Mouse (Mus musculus): Measurements from ENCODE around the gene Mgll. TPM values are rescaled to one million over a fixed set of nuclear protein-coding genes. Genes with fewer than 3 reads are reported as not detected.

The Mgll gene
- polyA plus RNA-seq, 1 experiment from 2014 or later: 55.0 TPM

DNA sequence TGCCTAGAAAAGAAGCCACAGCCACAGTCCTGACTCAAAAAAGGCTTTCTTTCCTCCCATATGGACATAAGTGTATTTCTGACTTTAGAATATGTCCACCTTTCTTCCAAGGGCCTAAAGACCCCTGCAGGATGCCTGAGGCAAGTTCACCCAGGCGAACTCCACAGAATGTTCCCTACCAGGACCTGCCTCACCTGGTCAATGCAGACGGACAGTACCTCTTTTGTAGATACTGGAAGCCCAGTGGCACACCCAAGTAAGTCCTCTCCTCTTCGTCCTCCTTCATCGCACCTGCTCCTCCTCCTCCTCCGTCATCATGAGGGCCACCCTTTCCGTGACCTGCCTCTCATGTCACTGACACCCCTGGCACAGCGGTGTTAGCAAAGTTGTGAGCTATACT, 1.4 kb downstream of the Mgll start:
- no peak for ATAC-seq
- 60% methylated on average over 7 of the region's 7 CpGs for WGBS
- H3K4me2 ChIP-seq (ENCODE audit: low read length): peak overlapping the region; percentile 96
- H3K36me3 ChIP-seq (ENCODE audit: control insufficient read depth, insufficient read depth, low read length): no peaks in the 10 kb centered on the region
- no peak overlapping the region for H3K27ac ChIP-seq (ENCODE audit: low read length)
- H3K9ac ChIP-seq (ENCODE audit: low read depth, low read length): peak overlapping the region; percentile 12; the same call in 1 of the 2 replicates
- peak overlapping the region; percentile 13 for H3K4me3 ChIP-seq (ENCODE audit: low read depth, low read length)
- no peaks in the 10 kb centered on the region; the same call in 1 of the 2 replicates for H3K4me1 ChIP-seq (ENCODE audit: control insufficient read depth, insufficient read depth, low read length)
- H3K27me3 ChIP-seq (ENCODE audit: control insufficient read depth, insufficient read depth, low read depth, low read length): peaks cover 9% of the 10 kb centered on the region
- H3K9me3 ChIP-seq (replicated peaks; ENCODE audit: control insufficient read depth, low read length, poor library complexity, severe bottlenecking): no peaks in the 10 kb centered on the region

DNA sequence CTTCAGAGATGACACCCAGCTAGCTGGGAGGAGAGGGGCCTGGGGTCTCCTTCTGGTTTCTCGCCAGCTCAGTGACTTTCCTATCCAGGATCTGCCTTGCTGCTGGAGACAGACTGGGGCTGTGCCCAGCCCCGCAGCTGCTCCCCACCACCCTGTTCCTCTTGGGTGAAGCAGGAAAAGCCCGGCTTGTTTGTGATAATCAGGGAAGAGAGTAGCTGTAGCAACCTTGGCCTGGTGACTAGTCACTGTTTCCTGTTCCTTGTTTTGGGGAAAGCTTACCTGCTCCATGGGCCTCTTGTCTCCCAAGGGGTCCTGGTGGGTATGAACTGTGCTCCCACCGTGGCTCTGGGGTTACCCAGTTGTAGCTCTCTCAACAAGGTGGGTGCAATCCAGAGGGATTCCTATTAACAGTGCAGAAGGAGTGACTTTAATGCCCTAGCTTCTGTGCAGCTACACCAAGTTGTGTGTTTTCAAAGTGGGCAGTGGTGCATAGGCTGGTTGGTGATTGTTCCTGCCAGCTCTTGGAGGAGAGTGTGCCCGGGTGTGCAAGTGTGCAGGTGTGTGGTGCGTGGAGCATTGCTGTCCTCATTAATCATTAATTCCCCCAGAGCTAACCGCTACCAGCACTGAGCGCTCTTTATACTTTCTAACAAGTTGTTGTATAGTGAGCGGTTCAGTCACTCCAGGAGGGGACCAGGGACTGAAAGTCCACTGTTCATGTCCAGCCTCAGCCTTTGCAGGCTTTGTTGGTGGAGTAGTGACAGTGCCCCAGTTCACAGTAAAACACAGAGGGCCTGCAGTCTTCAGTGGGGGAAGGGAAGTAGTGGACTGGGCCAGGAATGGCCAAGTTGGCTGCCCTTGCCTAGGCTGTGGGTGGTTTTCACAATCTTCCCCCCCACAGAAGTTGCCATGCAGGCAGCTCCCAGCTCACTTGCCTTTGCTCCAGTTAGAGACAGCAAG, 2.3 kb downstream of the Mgll start:
- ATAC-seq: no peak
- peak overlapping the region; percentile 36 for H3K4me2 ChIP-seq (ENCODE audit: low read length)
- H3K9ac ChIP-seq (ENCODE audit: low read depth, low read length): no peak overlapping the region
- H3K27ac ChIP-seq (ENCODE audit: low read length): no peak overlapping the region
- peaks cover 9% of the 10 kb centered on the region for H3K27me3 ChIP-seq (ENCODE audit: control insufficient read depth, insufficient read depth, low read depth, low read length)
- no peaks in the 10 kb centered on the region; the same call in 1 of the 2 replicates for H3K4me1 ChIP-seq (ENCODE audit: control insufficient read depth, insufficient read depth, low read length)
- 62% methylated on average over 9 of the region's 9 CpGs for WGBS
- H3K4me3 ChIP-seq (ENCODE audit: low read depth, low read length): no peak overlapping the region
- H3K9me3 ChIP-seq (replicated peaks; ENCODE audit: control insufficient read depth, low read length, poor library complexity, severe bottlenecking): no peaks in the 10 kb centered on the region
- H3K36me3 ChIP-seq (ENCODE audit: control insufficient read depth, insufficient read depth, low read length): no peaks in the 10 kb centered on the region

DNA sequence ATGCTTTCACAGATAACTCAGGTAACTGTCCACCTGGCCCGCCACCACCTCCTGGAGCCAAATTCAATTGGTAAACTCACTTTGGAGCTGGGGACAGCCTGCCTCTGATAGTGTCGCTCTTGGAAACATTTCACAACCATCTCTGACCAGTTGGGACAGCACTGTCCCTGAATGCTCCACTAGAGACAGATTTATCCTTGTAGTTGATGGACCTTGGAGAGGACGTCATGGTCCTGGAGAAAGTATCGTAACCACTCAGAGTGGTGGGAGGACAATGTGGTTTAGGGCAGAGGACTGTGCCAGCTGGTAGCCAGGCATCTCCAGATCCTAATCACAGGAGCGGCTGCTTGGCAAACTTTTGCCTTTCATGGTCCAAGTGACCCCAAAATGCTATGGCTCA, 3.3 kb downstream of the Mgll start:
- peaks cover 9% of the 10 kb centered on the region for H3K27me3 ChIP-seq (ENCODE audit: control insufficient read depth, insufficient read depth, low read depth, low read length)
- ATAC-seq: no peak
- H3K36me3 ChIP-seq (ENCODE audit: control insufficient read depth, insufficient read depth, low read length): no peaks in the 10 kb centered on the region
- no peaks in the 10 kb centered on the region for H3K9me3 ChIP-seq (replicated peaks; ENCODE audit: control insufficient read depth, low read length, poor library complexity, severe bottlenecking)
- H3K4me1 ChIP-seq (ENCODE audit: control insufficient read depth, insufficient read depth, low read length): no peaks in the 10 kb centered on the region; the same call in 1 of the 2 replicates
- no peak overlapping the region for H3K9ac ChIP-seq (ENCODE audit: low read depth, low read length)
- H3K27ac ChIP-seq (ENCODE audit: low read length): no peak overlapping the region
- H3K4me3 ChIP-seq (ENCODE audit: low read depth, low read length): no peak overlapping the region
- H3K4me2 ChIP-seq (ENCODE audit: low read length): no peak overlapping the region
- 88% methylated on average over 5 of the region's 5 CpGs for WGBS

DNA sequence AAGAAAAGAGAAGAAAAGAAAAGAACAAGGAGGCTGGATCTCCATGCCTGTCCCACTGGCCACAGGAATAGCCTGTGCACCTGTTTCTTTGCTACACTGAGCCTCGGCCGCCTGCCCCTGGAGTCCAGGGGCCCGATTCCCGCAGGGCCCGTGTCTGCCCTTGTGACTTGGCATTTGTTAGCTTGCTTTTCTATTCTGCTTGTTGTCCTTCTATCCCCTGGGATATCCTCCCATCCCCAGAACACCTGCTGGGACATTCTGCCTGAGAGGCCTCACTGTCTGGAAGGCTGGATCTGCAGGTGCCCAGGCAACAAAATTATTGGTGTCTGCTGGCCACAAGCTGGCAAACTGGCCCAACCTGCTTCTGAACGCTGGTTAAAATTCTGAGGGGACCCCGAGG, 3.8 kb downstream of the Mgll start:
- H3K27me3 ChIP-seq (ENCODE audit: control insufficient read depth, insufficient read depth, low read depth, low read length): peaks cover 9% of the 10 kb centered on the region
- no peak overlapping the region for H3K27ac ChIP-seq (ENCODE audit: low read length)
- 50% methylated on average over 7 of the region's 7 CpGs for WGBS
- H3K9me3 ChIP-seq (replicated peaks; ENCODE audit: control insufficient read depth, low read length, poor library complexity, severe bottlenecking): no peaks in the 10 kb centered on the region
- H3K9ac ChIP-seq (ENCODE audit: low read depth, low read length): no peak overlapping the region
- H3K4me2 ChIP-seq (ENCODE audit: low read length): no peak overlapping the region
- H3K4me1 ChIP-seq (ENCODE audit: control insufficient read depth, insufficient read depth, low read length): peaks cover 1% of the 10 kb centered on the region; the same call in 1 of the 2 replicates
- H3K4me3 ChIP-seq (ENCODE audit: low read depth, low read length): no peak overlapping the region
- ATAC-seq: no peak
- no peaks in the 10 kb centered on the region for H3K36me3 ChIP-seq (ENCODE audit: control insufficient read depth, insufficient read depth, low read length)

DNA sequence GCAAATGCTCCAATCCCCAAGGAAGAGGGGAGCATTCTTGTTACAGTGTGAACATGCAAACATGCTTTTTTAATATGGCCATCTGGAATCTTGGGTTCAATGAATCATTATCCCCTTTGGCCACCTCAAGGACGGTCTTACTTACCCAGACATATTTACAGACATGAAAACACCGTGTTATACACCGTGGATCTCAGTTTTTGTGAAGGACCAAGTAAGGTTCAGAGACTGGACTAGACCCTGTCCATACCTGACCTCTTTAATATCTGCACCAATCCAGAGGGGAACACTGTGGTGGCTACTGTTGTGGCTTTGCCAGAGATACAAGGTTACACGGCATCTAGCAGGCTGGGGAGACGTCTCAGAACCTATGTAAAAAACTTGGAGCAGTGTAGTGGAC, 4.3 kb downstream of the Mgll start:
- peaks cover 6% of the 10 kb centered on the region; the same call in 1 of the 2 replicates for H3K4me1 ChIP-seq (ENCODE audit: control insufficient read depth, insufficient read depth, low read length)
- no peak overlapping the region for H3K27ac ChIP-seq (ENCODE audit: low read length)
- H3K9ac ChIP-seq (ENCODE audit: low read depth, low read length): no peak overlapping the region
- no peaks in the 10 kb centered on the region for H3K36me3 ChIP-seq (ENCODE audit: control insufficient read depth, insufficient read depth, low read length)
- peaks cover 9% of the 10 kb centered on the region for H3K27me3 ChIP-seq (ENCODE audit: control insufficient read depth, insufficient read depth, low read depth, low read length)
- H3K9me3 ChIP-seq (replicated peaks; ENCODE audit: control insufficient read depth, low read length, poor library complexity, severe bottlenecking): no peaks in the 10 kb centered on the region
- 91% methylated on average over 5 of the region's 5 CpGs for WGBS
- no peak overlapping the region for H3K4me3 ChIP-seq (ENCODE audit: low read depth, low read length)
- ATAC-seq: no peak
- H3K4me2 ChIP-seq (ENCODE audit: low read length): no peak overlapping the region

DNA sequence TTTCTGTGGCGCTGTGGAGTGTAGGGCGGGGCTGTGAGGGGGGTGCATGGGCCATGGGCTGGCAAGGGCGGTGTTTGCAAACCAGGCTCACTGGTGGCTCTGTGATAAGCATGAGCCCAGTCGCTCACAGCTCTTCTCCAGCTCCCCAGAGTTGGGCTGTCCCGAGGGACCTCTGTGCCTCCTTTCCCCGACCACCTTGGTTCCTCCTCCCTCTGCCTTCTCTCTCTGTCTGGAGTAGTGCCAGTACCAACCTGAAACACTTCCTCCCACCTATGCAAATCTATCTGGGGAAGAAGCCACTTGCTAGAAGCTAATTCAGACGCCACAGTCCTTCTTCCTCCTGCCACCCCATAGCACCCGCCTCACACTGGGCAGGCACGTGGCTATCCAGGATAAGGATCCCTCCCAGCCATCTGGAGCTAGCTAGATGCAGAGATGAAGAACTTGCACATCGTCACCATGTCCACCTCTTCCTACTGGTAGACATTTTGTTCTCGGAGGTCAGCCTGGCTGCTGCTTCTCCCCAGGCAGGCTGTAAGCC, 7.1 kb downstream of the Mgll start:
- Histone ChIP-seq H3K27ac (ENCODE audit: low read length) (no peak overlapping the region), H3K4me2 (ENCODE audit: low read length) (no peak overlapping the region), H3K4me1 (ENCODE audit: control insufficient read depth, insufficient read depth, low read length) (peaks cover 6% of the 10 kb centered on the region; the same call in 1 of the 2 replicates), H3K9me3 (replicated peaks; ENCODE audit: control insufficient read depth, low read length, poor library complexity, severe bottlenecking) (no peaks in the 10 kb centered on the region), H3K36me3 (ENCODE audit: control insufficient read depth, insufficient read depth, low read length) (no peaks in the 10 kb centered on the region), H3K9ac (ENCODE audit: low read depth, low read length) (no peak overlapping the region), H3K27me3 (ENCODE audit: control insufficient read depth, insufficient read depth, low read depth, low read length) (peaks cover 3% of the 10 kb centered on the region; the same call in 1 of the 2 replicates), H3K4me3 (ENCODE audit: low read depth, low read length) (no peak overlapping the region)
- ATAC-seq: no peak
- 81% methylated on average over 11 of the region's 11 CpGs for WGBS

DNA sequence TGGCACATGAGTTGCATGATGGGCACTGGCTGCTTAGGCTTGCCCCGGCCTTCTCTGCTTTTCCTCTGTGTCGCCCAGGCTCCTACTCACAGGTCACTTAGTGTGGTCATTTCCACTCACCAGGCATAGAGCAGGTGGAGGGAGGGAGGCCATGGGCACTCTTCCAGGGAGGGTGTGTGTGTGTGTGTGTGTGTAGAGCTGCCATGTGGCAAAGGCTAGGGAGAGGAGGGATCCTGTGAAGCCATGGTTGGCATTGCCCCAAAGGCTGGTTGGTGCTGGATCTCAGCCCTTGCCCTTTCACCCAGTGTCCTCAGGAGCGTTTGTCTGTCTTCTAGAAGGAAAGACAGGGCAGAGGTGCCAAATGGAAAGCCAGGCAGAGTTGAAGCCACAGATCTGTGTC, 7.8 kb downstream of the Mgll start:
- H3K36me3 ChIP-seq (ENCODE audit: control insufficient read depth, insufficient read depth, low read length): no peaks in the 10 kb centered on the region
- no peak overlapping the region for H3K27ac ChIP-seq (ENCODE audit: low read length)
- WGBS: 83% methylated on average over 3 of the region's 3 CpGs

DNA sequence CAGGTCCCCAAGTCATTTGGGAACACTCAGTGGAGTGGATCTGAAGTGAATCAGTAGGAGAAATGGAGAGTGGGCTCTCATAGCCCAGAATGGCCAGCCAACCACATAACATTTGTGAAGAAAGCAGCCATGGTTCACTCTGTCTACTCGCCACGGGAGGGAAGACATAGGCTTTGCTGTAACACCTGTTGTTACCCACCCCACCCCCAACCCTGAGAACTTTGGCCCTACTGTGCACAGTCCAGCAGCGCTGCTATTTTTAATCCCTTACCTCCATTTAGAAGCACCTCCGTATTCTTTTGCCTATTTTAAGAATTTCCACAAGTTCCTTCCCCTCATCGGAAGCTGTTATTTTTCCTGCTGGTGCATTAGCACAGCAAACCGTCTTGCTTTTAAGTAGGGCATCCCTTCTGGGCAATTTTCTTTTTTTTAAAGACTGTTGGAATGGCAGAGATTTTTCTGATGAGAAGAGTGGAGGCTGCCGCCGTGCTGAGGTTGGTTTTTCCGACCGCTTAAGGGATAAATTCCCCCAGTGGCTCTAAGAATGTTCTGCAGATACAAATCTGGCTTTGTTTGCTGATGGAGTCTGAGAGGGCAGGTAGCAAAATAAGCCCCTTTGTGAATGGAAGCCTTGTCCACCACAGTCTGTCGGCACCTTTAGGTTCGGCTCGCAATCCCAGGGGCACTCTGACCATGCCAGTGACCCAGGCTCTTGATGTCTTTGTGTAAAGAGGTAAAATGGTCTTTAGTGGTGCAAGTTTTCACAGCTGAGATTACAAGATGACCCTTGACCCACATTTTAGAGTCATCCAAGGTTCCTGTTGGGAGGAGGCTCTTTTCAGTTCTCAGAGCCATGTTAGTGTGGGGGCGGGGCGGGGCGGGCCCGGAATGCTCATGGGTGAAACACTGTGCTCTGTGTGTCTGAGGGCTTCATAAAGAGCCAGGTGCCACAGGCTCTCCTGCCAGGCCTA, 8.7 kb downstream of the Mgll start:
- Histone ChIP-seq H3K9ac (ENCODE audit: low read depth, low read length) (peak overlapping the region; percentile 33; the same call in 1 of the 2 replicates), H3K27me3 (ENCODE audit: control insufficient read depth, insufficient read depth, low read depth, low read length) (0 out of 2 replicates have a peak, but pooled peaks cover 3% of the 10 kb centered on the region), H3K4me2 (ENCODE audit: low read length) (0 out of 2 replicates have a peak overlapping the region, but pooled peaks have one; percentile 6), H3K4me1 (ENCODE audit: control insufficient read depth, insufficient read depth, low read length) (peaks cover 6% of the 10 kb centered on the region; the same call in 1 of the 2 replicates), H3K9me3 (replicated peaks; ENCODE audit: control insufficient read depth, low read length, poor library complexity, severe bottlenecking) (no peaks in the 10 kb centered on the region), H3K36me3 (ENCODE audit: control insufficient read depth, insufficient read depth, low read length) (no peaks in the 10 kb centered on the region), H3K27ac (ENCODE audit: low read length) (0 out of 2 replicates have a peak overlapping the region, but pooled peaks have one; percentile 54), H3K4me3 (ENCODE audit: low read depth, low read length) (no peak overlapping the region)
- WGBS: 43% methylated on average over 17 of the region's 17 CpGs
- ATAC-seq: no peak

More for the DNA sequence above, 7.8 kb downstream of the Mgll start:
- peaks cover 6% of the 10 kb centered on the region; the same call in 1 of the 2 replicates for H3K4me1 ChIP-seq (ENCODE audit: control insufficient read depth, insufficient read depth, low read length)
- ATAC-seq: no peak
- no peak overlapping the region for H3K4me3 ChIP-seq (ENCODE audit: low read depth, low read length)
- H3K9me3 ChIP-seq (replicated peaks; ENCODE audit: control insufficient read depth, low read length, poor library complexity, severe bottlenecking): no peaks in the 10 kb centered on the region
- no peak overlapping the region for H3K4me2 ChIP-seq (ENCODE audit: low read length)
- H3K9ac ChIP-seq (ENCODE audit: low read depth, low read length): no peak overlapping the region
- 0 out of 2 replicates have a peak, but pooled peaks cover 3% of the 10 kb centered on the region for H3K27me3 ChIP-seq (ENCODE audit: control insufficient read depth, insufficient read depth, low read depth, low read length)

Measured in midbrain, embryonic 16.5 days (tissue).